Mouse (Mus musculus) MEL (cell line): ENCODE measurements at regions not wholly inside any gene's neighbourhood (a gene's known extent, or its start where the extent isn't known, plus 50 kb on each side); places are given as distances from the start of the nearest gene placed in this dataset.

ENCODE experiments used
- DNase-seq: peaks from one replicate; pipeline ENCODE4 v3.0.0; 2011; ENCODE audit warnings: low read depth, low spot score
- H3K27ac ChIP-seq: 2 replicates; pipeline ENCODE4 v1.5.1; 2012; ENCODE audit warnings: low read depth, mild to moderate bottlenecking, control low read depth, low read length, moderate library complexity; ENCODE audit not compliant: control insufficient read depth
- H3K27me3 ChIP-seq, 2 experiments: fragments of 150-350 bp in 1 of 2; sonication (generic) in 1 of 2; 2 replicates each; pipeline ENCODE4 v1.6.1; 2012; ENCODE audit warnings: low read length in 2 of 2, mild to moderate bottlenecking in 2 of 2, improper control_type of control experiment in 1 of 2, moderate library complexity in 1 of 2; ENCODE audit not compliant: insufficient read depth in 2 of 2, control insufficient read depth in 1 of 2
- H3K36me3 ChIP-seq, 2 experiments: 2 replicates each; pipeline ENCODE4 v1.6.1; 2012 to 2014; ENCODE audit warnings: low read length in 2 of 2, improper control_type of control experiment in 1 of 2, inconsistent platforms in 1 of 2, mild to moderate bottlenecking in 1 of 2; ENCODE audit not compliant: insufficient read depth in 2 of 2, control insufficient read depth in 1 of 2
- H3K4me1 ChIP-seq, 2 experiments: fragments of 150-350 bp in 1 of 2; sonication (generic) in 1 of 2; 2 replicates each; pipeline ENCODE4 v1.6.1; 2012; ENCODE audit warnings: low read length in 2 of 2, improper control_type of control experiment in 1 of 2, mild to moderate bottlenecking in 1 of 2; ENCODE audit not compliant: insufficient read depth in 2 of 2, control insufficient read depth in 1 of 2
- H3K4me3 ChIP-seq, 2 experiments: fragments of 150-350 bp in 1 of 2; sonication (generic) in 1 of 2; 2 replicates each; pipeline ENCODE4 v1.5.1; 2012; ENCODE audit warnings: low read depth in 2 of 2, low read length in 2 of 2, mild to moderate bottlenecking in 2 of 2, moderate library complexity in 2 of 2, control low read depth in 1 of 2, improper control_type of control experiment in 1 of 2; ENCODE audit not compliant: control insufficient read depth in 1 of 2, insufficient read depth in 1 of 2
- H3K79me2 ChIP-seq: 2 replicates; pipeline ENCODE4 v1.6.1; 2012; ENCODE audit warnings: mild to moderate bottlenecking, low read length, moderate library complexity; ENCODE audit not compliant: control insufficient read depth, poor library complexity, insufficient read depth
- H3K9ac ChIP-seq: 2 replicates; pipeline ENCODE4 v1.6.1; 2012; ENCODE audit warnings: low read depth, mild to moderate bottlenecking, control low read depth, low read length, moderate library complexity; ENCODE audit not compliant: control insufficient read depth, poor library complexity, severe bottlenecking
- H3K9me3 ChIP-seq: fragments of 150-350 bp; sonication (generic); replicated peaks from 2 replicates; pipeline ENCODE4 v1.6.1; 2012; ENCODE audit warnings: mild to moderate bottlenecking, low read length, improper control_type of control experiment, moderate library complexity; ENCODE audit not compliant: insufficient read depth
- CHD2 ChIP-seq: IDR thresholded peaks from 2 replicates; pipeline ENCODE4 v1.6.1; 2011; ENCODE audit warnings: low read length, improper control_type of control experiment
- CTCF ChIP-seq, 3 experiments: IDR thresholded peaks in 2 of 3; conservative IDR thresholded peaks in 1 of 3; 2 replicates each; pipeline ENCODE4 v1.5.1; 2011 to 2012; ENCODE audit warnings: low read length in 3 of 3, low read depth in 2 of 3, mild to moderate bottlenecking in 2 of 3, improper control_type of control experiment in 1 of 3, inconsistent platforms in 1 of 3, mixed read lengths in 1 of 3, moderate library complexity in 1 of 3; ENCODE audit not compliant: control insufficient read depth in 1 of 3, insufficient read depth in 1 of 3, poor library complexity in 1 of 3, severe bottlenecking in 1 of 3
- E2F4 ChIP-seq: IDR thresholded peaks from 2 replicates; pipeline ENCODE4 v1.6.1; 2011; ENCODE audit warnings: low read depth, low read length, improper control_type of control experiment, borderline replicate concordance
- EP300 ChIP-seq, 2 experiments: IDR thresholded peaks; 2 replicates each; pipeline ENCODE4 v1.6.1; 2011; ENCODE audit warnings: improper control_type of control experiment in 2 of 2, low read length in 2 of 2, low read depth in 1 of 2, mild to moderate bottlenecking in 1 of 2
- GABPA ChIP-seq: IDR thresholded peaks from 2 replicates; pipeline ENCODE4 v1.6.1; 2012; ENCODE audit warnings: low read depth, mild to moderate bottlenecking, inconsistent platforms, low read length, improper control_type of control experiment, moderate library complexity
- JUND ChIP-seq: IDR thresholded peaks from 2 replicates; pipeline ENCODE4 v1.6.1; 2011; ENCODE audit warnings: low read depth, mild to moderate bottlenecking, improper control_type of control experiment, low read length
- KAT2A ChIP-seq: conservative IDR thresholded peaks from 2 replicates; pipeline ENCODE4 v1.6.1; 2012; ENCODE audit warnings: low read depth, low read length, improper control_type of control experiment, inconsistent platforms
- MAFK ChIP-seq: IDR thresholded peaks from 2 replicates; pipeline ENCODE4 v1.6.1; 2011; ENCODE audit warnings: low read depth, mild to moderate bottlenecking, low read length, improper control_type of control experiment, borderline replicate concordance
- MXI1 ChIP-seq: IDR thresholded peaks from 2 replicates; pipeline ENCODE4 v1.6.1; 2011; ENCODE audit warnings: mild to moderate bottlenecking, low read depth, low read length, improper control_type of control experiment
- NELFE ChIP-seq: IDR thresholded peaks from 2 replicates; pipeline ENCODE4 v1.6.1; 2011; ENCODE audit warnings: low read depth, low read length, improper control_type of control experiment
- POLR2A ChIP-seq, 2 experiments: IDR thresholded peaks; 2 replicates each; pipeline ENCODE4 v1.6.1; 2011 to 2012; ENCODE audit warnings: low read length in 2 of 2, mild to moderate bottlenecking in 2 of 2, control low read depth in 1 of 2, improper control_type of control experiment in 1 of 2, low read depth in 1 of 2, moderate library complexity in 1 of 2; ENCODE audit not compliant: control insufficient read depth in 1 of 2, insufficient read depth in 1 of 2, poor library complexity in 1 of 2
- RAD21 ChIP-seq: IDR thresholded peaks from 2 replicates; pipeline ENCODE4 v1.6.1; 2011; ENCODE audit warnings: mild to moderate bottlenecking, low read depth, low read length, improper control_type of control experiment
- RCOR1 ChIP-seq: IDR thresholded peaks from 2 replicates; pipeline ENCODE4 v1.6.1; 2012; ENCODE audit warnings: low read depth, mild to moderate bottlenecking, inconsistent platforms, low read length, improper control_type of control experiment
- SIN3A ChIP-seq: IDR thresholded peaks from 2 replicates; pipeline ENCODE4 v1.6.1; 2012; ENCODE audit warnings: low read length, improper control_type of control experiment, inconsistent platforms
- SMC3 ChIP-seq: IDR thresholded peaks from 2 replicates; pipeline ENCODE4 v1.6.1; 2011; ENCODE audit warnings: low read depth, low read length, improper control_type of control experiment
- TCF12 ChIP-seq: IDR thresholded peaks from 2 replicates; pipeline ENCODE4 v1.6.1; 2014; ENCODE audit warnings: low read depth, mild to moderate bottlenecking, inconsistent platforms, low read length, improper control_type of control experiment, moderate library complexity
- USF2 ChIP-seq, 2 experiments: IDR thresholded peaks; 2 replicates each; pipeline ENCODE4 v1.6.1; 2011 to 2012; ENCODE audit warnings: improper control_type of control experiment in 2 of 2, low read length in 2 of 2, borderline replicate concordance in 1 of 2, inconsistent platforms in 1 of 2, low read depth in 1 of 2, mild to moderate bottlenecking in 1 of 2; ENCODE audit not compliant: insufficient read depth in 1 of 2
- ZKSCAN1 ChIP-seq: IDR thresholded peaks from 2 replicates; pipeline ENCODE4 v1.6.1; 2012; ENCODE audit warnings: low read depth, mild to moderate bottlenecking, inconsistent platforms, low read length, improper control_type of control experiment, moderate library complexity

DNA sequence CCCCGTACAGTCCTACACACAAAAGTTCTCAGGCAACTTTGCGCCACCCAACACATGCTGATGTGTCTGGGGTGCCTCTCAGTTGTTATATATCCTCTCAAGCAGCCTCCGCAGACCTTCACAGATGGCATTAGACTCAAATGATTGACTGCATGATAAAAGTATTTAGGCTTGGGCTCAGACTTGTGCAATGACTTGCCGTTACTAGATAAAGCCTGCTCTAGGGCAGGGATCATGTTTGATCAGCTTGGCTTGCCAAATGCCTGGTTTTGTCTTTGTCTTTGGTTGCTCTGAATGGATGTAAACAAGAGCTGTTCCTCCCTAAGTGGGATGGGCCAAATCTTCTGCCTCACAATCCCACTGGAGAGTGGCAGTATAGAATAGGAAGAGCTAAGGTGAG is 57.2 kb upstream of the Gm21915 start:
- Histone ChIP-seq H3K9me3 (no peaks in the 10 kb centered on the region), H3K4me1 (no peaks in the 10 kb centered on the region), H3K4me3 (no peak overlapping the region), H3K9ac (no peak overlapping the region), H3K79me2 (no peaks in the 10 kb centered on the region), H3K27ac (no peak overlapping the region), H3K36me3 (no peaks in the 10 kb centered on the region), H3K27me3 (no peaks in the 10 kb centered on the region)
- TF ChIP-seq EP300 (IDR thresholded peaks at IDR 0.05; ENCODE audit: low read depth in 1 of 2, low read length in 2 of 2) (no peak), CHD2 (no peak), CTCF (IDR thresholded peaks at IDR 0.05 in 2 of 3, conservative IDR thresholded peaks at IDR 0.05 in 1 of 3; ENCODE audit: control insufficient read depth in 1 of 3, insufficient read depth in 1 of 3, low read depth in 2 of 3, low read length in 3 of 3, poor library complexity in 1 of 3, severe bottlenecking in 1 of 3) (no peak), USF2 (IDR thresholded peaks at IDR 0.05; ENCODE audit: borderline replicate concordance in 1 of 2, insufficient read depth in 1 of 2, low read depth in 1 of 2, low read length in 2 of 2) (no peak), KAT2A (no peak), POLR2A (IDR thresholded peaks at IDR 0.05; ENCODE audit: control insufficient read depth in 1 of 2, insufficient read depth in 1 of 2, low read depth in 1 of 2, low read length in 2 of 2, poor library complexity in 1 of 2) (no peak), E2F4 (no peak)
- no peak for DNase-seq

DNA sequence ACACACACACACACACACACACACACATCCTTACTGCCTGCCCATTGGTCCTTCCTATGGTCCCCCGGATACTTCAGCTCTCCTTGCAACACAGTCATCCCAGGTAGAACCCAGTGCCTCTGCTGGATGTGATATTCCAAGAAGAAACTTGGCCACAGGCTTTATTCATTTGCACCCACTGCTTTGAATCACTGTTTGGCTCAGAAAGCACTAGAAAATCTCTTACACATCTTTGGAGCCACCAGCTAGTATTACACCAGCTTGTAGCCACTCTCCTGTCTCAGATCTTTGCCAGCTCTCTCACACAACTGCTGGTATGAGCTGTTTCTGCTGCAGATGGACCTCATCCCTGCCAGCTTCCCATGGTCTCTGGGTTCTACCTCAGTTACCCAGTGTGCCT is 57.7 kb upstream of the Gm21915 start:
- DNase-seq: no peak
- Histone ChIP-seq H3K27ac (no peak overlapping the region), H3K9ac (no peak overlapping the region), H3K36me3 (no peaks in the 10 kb centered on the region), H3K27me3 (no peaks in the 10 kb centered on the region), H3K4me3 (no peak overlapping the region), H3K79me2 (no peaks in the 10 kb centered on the region), H3K4me1 (no peaks in the 10 kb centered on the region), H3K9me3 (no peaks in the 10 kb centered on the region)
- TF ChIP-seq MAFK (no peak), E2F4 (no peak), RAD21 (no peak), NELFE (no peak), RCOR1 (no peak), TCF12 (no peak), SIN3A (no peak), MXI1 (no peak), ZKSCAN1 (no peak), GABPA (no peak), EP300 (IDR thresholded peaks at IDR 0.05; ENCODE audit: low read depth in 1 of 2, low read length in 2 of 2) (no peak), SMC3 (no peak)

DNA sequence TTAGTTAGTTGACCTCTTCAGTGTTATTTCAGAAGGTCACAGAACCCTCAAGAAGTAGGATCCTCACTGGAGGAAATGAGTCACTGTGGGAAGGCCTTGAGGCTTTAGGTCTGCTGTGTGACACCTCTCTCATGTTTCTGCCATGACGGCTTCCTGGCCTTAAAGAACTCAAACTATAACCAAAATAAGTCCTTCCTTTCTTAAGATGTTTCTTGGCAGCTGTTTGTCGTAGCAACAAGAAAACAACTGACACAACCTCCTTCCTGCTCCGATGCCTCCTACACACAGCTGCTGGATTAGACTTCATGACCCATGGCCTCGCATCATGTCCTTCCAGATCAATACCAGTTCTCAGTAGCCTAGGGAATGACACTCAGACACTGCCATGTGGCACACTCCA is 58.1 kb upstream of the Gm21915 start:
- Histone ChIP-seq H3K9me3 (no peaks in the 10 kb centered on the region), H3K27me3 (no peaks in the 10 kb centered on the region), H3K79me2 (no peaks in the 10 kb centered on the region), H3K36me3 (no peaks in the 10 kb centered on the region), H3K4me3 (no peak overlapping the region), H3K9ac (no peak overlapping the region), H3K27ac (no peak overlapping the region), H3K4me1 (no peaks in the 10 kb centered on the region)
- no peak for DNase-seq
- TF ChIP-seq JUND (no peak), NELFE (no peak), USF2 (IDR thresholded peaks at IDR 0.05; ENCODE audit: borderline replicate concordance in 1 of 2, insufficient read depth in 1 of 2, low read depth in 1 of 2, low read length in 2 of 2) (no peak), SMC3 (no peak)
